Mouse (Mus musculus) lung, postnatal 0 days (tissue): ENCODE measurements around the gene Mlycd.

Experiments used
- CTCF ChIP-seq: IDR thresholded peaks from 2 replicates; pipeline ENCODE4 v1.5.1; 2016; ENCODE audit warnings: antibody characterized with exemption, mild to moderate bottlenecking
- EP300 ChIP-seq: IDR thresholded peaks from 2 replicates; pipeline ENCODE4 v1.6.1; 2016; ENCODE audit warnings: antibody characterized with exemption, mild to moderate bottlenecking, control low read depth

GRCm38 (mm10) chr8:119442970-119443369 is 48.3 kb downstream of the Mlycd start:
- TF ChIP-seq CTCF (no peak), EP300 (no peak)
